Mouse (Mus musculus) induced T-regulatory cell, adult 2 months (primary cell): Measurements from ENCODE around the gene Boc.

Experiments used
- DNase-seq: peaks from one replicate; pipeline ENCODE4 v3.0.0-alpha.2; 2012; ENCODE audit warnings: low read depth

Boc gene

GRCm38 (mm10) chr16:44527218-44527905, 31.3 kb downstream of the Boc start:
- DNase-seq, result no peak

DNA sequence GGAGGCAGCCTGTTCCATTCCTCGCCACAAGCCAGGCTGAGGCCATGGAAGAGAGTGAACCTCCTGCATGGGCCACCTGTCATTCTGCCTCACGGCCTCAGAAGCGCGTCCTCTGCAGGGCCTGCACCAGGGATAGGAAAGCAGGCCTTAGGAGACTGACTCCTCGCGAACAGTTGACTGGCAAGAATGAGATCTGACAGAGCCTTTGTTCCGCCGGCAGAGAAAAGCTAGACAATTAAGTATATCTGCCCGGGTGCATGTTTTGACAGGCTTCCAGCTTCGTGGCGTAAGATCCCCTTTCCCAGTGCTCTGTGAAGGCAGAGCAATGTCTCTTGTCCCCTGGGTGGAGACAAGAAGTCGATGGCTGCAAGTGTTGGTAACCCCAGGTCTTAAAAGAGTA, 32.0 kb downstream of the Boc start:
- no peak for DNase-seq

- no peak for DNase-seq
Observed at GRCm38 (mm10) chr16:44526044-44526443, 32.7 kb downstream of the Boc start.

DNA sequence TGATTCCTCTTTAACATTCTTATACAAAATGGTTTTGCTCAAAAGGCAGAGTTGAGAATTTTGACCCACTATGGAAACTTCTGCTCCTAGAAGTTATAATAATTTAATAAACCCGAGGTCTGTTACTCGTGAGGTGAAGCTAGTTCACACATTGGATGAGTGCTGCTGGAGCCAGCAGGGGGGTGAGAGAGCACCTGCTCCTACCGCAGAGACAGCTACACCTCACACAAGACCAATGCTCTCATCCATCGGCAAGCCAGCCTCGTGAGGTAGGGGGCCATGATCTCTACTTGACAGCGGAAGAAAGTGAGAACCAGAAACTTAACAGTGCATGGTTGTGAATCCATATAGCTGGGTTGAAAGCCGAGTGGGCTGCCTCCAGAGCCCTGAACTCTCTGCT, 35.1 kb downstream of the Boc start:
- DNase-seq, result no peak

DNA sequence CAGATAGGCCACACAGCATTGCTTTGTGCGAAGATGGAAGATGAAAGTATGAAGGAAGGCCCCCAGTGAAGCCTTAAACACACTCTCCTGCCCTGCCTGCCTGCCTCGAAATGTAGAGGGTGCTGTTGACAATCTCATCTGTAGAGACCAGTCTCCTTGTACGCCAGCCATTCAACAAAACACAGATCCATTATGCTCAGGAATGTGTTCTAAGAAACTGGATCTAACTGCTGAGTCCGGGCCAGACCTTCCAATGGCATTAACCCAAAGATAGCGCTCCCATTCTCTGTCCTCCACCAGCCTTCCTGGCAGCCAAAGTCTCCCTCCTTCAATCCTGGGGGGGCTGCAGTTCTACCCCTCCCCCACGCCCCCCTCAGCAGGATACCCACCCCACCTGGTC, 42.2 kb downstream of the Boc start:
- no peak for DNase-seq

GRCm38 (mm10) chr16:44510521-44511213, 48.0 kb downstream of the Boc start:
- DNase-seq, result no peak

- no peak for DNase-seq
Observed at GRCm38 (mm10) chr16:44509458-44510344, 49.0 kb downstream of the Boc start.

- no peak for DNase-seq
Observed at GRCm38 (mm10) chr16:44508772-44509171, 49.9 kb downstream of the Boc start.

DNA sequence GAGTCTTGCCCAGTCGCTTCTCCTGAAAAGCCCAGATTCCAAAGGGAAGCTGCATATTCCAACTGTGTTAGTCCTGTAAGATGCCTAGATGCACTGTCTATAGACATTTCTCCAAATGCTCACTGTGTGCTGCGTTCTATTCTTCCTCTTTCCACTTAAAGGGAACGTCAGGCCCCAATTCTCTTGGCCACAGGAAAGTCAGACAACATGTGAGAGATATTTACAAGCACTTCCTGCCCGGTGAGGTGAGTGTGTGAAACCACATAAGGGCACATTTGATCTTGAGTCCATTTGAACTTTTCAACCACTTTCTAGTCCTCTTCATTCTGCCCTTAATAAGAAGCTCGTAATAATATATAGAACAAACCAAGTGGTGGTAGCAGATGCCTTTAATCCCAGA, 50.7 kb downstream of the Boc start:
- peak; percentile 11 for DNase-seq

GRCm38 (mm10) chr16:44507027-44507929, 51.4 kb downstream of the Boc start:
- DNase-seq, result no peak

GRCm38 (mm10) chr16:44505243-44505642, 53.5 kb downstream of the Boc start:
- DNase-seq, result no peak

GRCm38 (mm10) chr16:44502895-44503575, 55.7 kb downstream of the Boc start:
- no peak for DNase-seq

GRCm38 (mm10) chr16:44502325-44502724, 56.4 kb downstream of the Boc start:
- no peak for DNase-seq

GRCm38 (mm10) chr16:44501783-44502182, 56.9 kb downstream of the Boc start:
- DNase-seq, result no peak

DNA sequence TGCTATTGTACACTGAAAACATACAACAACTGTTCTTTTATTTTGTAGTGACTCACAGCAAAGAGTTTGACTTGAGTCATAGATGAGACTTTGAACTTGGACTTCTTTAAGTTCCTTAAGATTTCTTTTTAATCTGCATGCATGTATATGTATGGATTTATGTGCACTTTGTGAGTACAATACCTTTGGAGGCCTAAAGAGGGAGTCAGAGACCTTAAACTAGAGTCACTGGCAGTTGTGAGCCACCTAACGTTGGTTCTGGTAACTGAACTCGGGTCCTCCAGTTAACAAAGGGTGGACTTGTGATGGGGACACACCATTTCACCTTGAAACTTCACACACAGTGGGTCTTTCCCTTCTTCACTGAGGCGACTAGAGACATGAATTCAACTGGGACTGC, 60.2 kb downstream of the Boc start:
- DNase-seq, result no peak

DNA sequence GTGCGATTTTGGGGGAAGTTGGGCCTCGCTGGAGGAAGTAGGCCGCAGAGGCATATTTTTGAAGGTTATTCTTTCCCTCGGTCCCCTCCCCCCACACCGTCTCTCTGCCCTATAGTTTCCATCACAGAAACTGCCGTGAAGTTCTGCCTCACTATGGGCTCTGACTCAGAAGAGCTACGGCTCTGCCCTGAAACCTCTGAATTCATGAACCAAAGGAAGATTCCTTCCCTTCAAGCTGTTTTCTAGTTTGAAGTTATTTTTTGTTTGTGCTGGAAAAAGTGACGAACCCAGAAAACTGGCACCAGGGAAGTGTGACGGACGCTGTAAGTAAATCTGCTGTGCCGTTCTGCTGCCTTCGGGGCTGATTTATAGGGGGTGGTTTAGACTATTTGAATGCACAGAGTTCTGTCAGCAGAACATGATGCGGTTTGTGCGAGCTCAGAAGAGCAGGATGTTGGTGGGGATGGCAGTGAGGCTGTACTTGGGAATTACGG, 61.7 kb downstream of the Boc start:
- DNase-seq, result peak; percentile 59

DNA sequence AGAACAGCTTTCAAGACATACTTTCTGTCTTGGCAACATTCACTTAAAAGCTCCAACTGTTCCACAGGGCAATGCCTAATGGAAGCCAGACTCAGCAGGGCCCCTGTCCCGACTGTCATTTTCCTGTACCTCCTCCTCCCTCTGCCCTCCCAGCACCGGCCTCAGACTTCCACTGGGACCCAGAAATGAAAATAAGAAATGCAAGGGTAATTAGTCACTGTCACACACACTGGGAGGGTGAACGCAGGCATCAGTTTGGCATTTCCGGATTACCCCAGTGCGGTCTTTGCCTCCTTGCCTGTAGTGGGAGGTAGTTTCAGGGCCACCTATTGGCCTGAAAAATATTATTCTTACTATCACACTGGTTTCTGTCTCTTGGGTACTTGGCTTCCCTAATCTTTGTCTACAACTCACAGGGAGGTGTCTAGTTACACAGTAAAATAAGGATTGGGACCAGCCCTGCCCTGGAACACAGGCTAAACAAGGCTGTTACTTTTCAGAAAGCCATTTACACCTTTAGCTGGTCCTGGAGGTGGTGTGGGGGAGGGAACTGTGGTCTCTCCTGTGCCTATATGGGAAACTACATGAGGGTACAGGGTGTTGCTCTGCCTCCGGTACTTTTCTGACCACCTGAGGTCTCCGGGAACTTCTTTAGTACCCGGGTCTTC, 64.1 kb downstream of the Boc start:
- DNase-seq, result peak; percentile 20

DNA sequence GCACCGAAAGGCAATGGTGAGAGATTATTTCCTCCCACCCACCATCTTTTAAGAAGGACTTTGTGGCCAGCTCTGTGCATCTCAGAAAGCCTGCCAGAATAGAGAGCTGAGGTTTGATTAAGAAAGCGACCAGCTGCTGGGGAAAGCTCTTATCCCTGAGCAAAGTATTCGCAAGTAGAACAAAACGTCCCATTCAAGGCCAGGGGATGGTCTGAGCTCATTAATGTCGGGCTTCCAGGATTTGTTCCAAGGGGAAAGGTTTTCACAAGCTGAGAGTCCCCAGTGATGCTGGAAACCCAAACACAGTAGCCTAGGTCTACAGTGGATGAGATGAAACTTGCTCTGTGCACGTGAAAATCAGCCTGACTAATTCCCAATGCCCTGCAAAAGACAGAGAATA, 64.8 kb downstream of the Boc start:
- no peak for DNase-seq

GRCm38 (mm10) chr16:44492706-44493105, 66.0 kb downstream of the Boc start:
- DNase-seq, result no peak

- DNase-seq, result no peak
Observed at GRCm38 (mm10) chr16:44492151-44492550, 66.5 kb downstream of the Boc start.
